Mouse (Mus musculus): Measurements from ENCODE around the gene Nol3. TPM values are rescaled to one million over a fixed set of nuclear protein-coding genes. Genes with fewer than 3 reads are reported as not detected.

The Nol3 gene
- polyA plus RNA-seq, 1 experiment from 2014 or later: 0.62 TPM

DNA sequence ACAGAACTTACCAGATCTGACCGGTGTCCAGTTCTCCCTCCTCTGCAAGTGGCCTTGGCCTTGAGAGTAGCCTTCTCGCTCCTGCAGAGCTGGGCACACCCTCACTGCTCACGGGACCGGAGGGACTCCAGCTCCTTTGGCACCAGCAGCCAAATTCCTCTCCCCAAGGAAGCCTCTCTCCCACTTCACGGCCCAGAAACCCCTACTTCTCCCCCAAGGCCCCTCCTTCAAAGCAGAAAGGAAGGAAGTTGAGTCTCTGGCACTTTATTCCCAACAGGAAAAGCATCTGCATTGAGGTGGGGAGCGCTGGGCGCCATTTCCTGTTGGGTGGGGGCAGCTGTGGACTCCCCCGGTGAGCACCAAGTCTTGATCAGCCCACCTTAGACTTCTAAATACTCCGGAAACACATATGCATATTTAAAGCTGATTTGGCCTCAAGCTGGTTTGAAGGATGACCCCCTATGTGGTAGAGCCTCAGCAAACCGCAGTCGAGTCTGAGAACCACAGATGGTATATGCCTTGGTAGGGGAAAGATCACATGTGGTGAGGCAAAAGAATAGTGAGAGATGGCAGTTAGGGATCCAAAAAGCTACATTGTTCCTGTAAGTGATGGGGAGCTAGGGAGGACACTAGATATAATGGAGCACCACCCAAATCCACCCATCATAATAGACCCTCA lies 20.1 kb downstream of the Nol3 start, which contains the start of gene Exoc3l:
TSS of gene Exoc3l (minus strand) at position 207 of the 679 bp plus-strand sequence.
- Histone ChIP-seq H3K36me3 (replicated peaks) (peaks cover 25% of the 10 kb centered on the region), H3K27me3 (replicated peaks; ENCODE audit: low read depth, poor library complexity, severe bottlenecking) (peaks cover 27% of the 10 kb centered on the region), H3K27ac (replicated peaks) (peak within 1 kb of the TSS; percentile 90), H3K9me3 (no peaks in the 10 kb centered on the region), H3K4me1 (peaks cover 21% of the 10 kb centered on the region), H3K4me3 (peak within 1 kb of the TSS; percentile 97)
- 70% methylated on average over 11 of the region's 11 CpGs for WGBS
- DNase-seq (ENCODE audit: low spot score): no peak

DNA sequence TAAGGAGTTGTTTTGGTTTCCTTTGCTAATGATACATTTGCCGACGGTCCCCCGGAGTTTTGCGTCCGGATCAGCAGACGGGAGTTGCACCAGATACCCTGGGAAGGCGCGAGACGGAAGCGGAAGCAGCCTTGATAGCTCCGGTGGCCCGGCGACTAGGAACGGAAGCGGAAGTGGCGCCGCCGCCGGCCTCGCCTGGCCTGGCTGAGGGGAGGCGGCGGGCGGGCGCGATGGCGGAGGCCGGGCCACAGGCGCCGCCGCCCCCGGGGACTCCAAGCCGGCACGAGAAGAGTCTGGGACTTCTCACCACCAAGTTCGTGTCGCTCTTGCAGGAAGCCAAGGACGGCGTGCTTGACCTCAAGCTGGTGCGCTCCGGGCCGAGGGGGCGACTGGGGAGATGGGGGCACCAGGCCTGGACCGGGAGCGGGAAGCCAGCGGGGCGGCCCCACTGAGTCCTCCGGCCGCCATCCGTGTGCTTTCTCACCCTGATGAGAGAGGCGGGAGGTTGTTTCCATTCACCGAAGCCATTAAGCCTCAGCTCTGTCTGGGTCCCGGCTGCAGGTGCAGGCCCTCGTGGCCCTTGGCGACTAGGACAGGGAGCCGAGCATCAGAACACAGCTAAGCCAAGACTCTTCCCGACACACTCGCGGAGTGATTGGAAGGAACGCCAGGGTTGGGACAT lies 21.7 kb downstream of the Nol3 start, which contains the start of gene E2f4:
TSS of gene E2f4 (plus strand) at position 153 of the 682 bp plus-strand sequence.
- DNase-seq (ENCODE audit: low spot score): peak; percentile 96
- peak within 1 kb of the TSS; percentile 97 for H3K4me3 ChIP-seq

DNA sequence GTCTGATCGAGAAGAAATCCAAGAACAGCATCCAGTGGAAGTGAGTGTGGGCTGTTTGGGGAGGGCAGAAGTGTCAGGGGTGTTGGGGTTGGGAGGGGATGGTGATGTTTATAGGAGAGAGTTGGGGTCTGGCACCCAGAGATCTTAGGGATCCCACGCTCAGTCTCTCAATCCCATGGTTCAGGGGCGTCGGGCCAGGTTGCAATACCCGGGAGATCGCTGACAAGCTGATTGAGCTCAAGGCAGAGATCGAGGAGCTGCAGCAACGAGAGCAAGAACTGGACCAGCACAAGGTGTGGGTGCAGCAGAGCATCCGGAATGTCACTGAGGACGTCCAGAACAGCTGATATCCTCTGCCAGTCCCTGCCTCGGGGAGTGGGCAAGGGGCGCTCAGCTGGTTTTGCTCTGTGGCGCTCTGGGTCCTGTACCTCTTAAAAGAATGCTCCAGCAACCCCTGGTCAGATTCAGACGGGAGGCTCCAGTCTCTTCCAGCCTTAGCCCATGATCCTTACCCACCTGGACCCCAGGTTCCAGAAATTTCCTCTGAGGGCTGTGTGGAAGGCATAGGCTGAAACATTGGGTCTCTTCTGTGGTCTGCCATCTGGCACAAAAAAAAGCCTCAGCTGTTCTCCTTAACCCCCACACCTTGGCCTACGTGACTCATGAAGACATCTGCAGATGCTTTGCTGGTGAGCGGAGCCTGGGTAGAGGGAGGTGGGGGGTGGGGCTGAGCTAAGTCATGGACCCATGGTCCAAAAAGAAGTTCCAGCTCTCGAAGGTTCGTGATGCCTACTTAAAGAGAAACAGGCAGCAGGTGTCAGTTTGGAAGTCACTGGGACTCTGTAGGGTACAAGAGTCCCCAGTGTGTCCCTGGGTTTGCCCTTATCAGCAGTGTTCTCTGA lies 22.7 kb downstream of the Nol3 start:
- no peaks in the 10 kb centered on the region for H3K9me3 ChIP-seq
- H3K27ac ChIP-seq (replicated peaks): peak overlapping the region; percentile 90
- 65% methylated on average over 18 of the region's 18 CpGs for WGBS
- peaks cover 8% of the 10 kb centered on the region; the same call in 1 of the 2 replicates for H3K27me3 ChIP-seq (replicated peaks; ENCODE audit: low read depth, poor library complexity, severe bottlenecking)
- no peak for DNase-seq (ENCODE audit: low spot score)
- peak overlapping the region; percentile 97 for H3K4me3 ChIP-seq
- H3K36me3 ChIP-seq (replicated peaks): peaks cover 51% of the 10 kb centered on the region
- peaks cover 21% of the 10 kb centered on the region for H3K4me1 ChIP-seq

More for the DNA sequence above, 21.7 kb downstream of the Nol3 start, which contains the start of gene E2f4:
- peaks cover 18% of the 10 kb centered on the region for H3K27me3 ChIP-seq (replicated peaks; ENCODE audit: low read depth, poor library complexity, severe bottlenecking)
- H3K9me3 ChIP-seq: no peaks in the 10 kb centered on the region
- peak within 1 kb of the TSS; percentile 90 for H3K27ac ChIP-seq (replicated peaks)
- peaks cover 21% of the 10 kb centered on the region for H3K4me1 ChIP-seq
- WGBS: under 1% methylated on average over 58 of the region's 58 CpGs
- H3K36me3 ChIP-seq (replicated peaks): peaks cover 41% of the 10 kb centered on the region

DNA sequence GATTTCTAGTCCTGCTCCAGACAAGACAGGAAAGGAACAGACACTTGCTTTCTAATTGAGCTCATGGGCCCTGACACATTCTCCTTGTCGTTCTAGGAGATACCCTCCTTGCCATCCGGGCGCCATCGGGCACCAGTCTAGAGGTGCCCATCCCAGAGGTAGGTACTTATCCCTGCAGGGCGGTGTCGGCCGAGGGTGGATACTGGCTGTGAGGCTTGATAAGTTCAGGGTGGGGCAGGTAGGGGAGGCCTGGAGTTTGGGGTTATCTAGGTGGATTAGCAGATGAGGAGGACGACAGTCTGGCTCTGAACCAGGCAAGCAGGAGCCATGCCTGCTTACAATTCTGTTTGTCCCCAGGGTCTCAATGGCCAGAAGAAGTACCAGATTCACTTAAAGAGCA lies 24.0 kb downstream of the Nol3 start:
- Histone ChIP-seq H3K9me3 (no peaks in the 10 kb centered on the region), H3K27ac (replicated peaks) (no peak overlapping the region), H3K4me3 (no peak overlapping the region), H3K27me3 (replicated peaks; ENCODE audit: low read depth, poor library complexity, severe bottlenecking) (peaks cover 4% of the 10 kb centered on the region; the same call in 1 of the 2 replicates), H3K36me3 (replicated peaks) (peaks cover 64% of the 10 kb centered on the region), H3K4me1 (peaks cover 29% of the 10 kb centered on the region)
- WGBS: 92% methylated on average over 8 of the region's 8 CpGs
- no peak for DNase-seq (ENCODE audit: low spot score)

DNA sequence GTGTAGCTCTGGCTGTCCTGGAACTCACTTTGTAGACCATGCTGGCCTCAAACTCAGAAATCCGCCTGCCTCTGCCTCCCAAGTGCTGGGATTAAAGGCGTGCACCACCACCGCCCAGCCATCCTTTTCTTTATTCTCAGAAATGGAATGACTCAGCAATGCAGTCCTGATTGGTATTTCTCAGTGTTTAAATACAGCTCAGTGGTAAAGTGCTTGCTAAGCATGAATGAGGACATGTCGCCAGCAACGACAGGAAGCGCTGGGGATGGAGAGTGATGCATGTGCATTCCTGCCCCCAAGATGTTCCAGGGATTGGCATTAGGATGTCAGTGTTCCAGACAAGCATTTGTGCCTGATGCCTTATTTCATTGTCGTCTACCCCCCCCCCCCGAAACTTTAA lies 27.5 kb downstream of the Nol3 start:
- peaks cover 86% of the 10 kb centered on the region for H3K36me3 ChIP-seq (replicated peaks)
- H3K9me3 ChIP-seq: no peaks in the 10 kb centered on the region
- H3K27ac ChIP-seq (replicated peaks): no peak overlapping the region
- H3K27me3 ChIP-seq (replicated peaks; ENCODE audit: low read depth, poor library complexity, severe bottlenecking): no peaks in the 10 kb centered on the region
- 87% methylated on average over 8 of the region's 8 CpGs for WGBS
- H3K4me1 ChIP-seq: peaks cover 35% of the 10 kb centered on the region
- DNase-seq (ENCODE audit: low spot score): no peak
- no peak overlapping the region for H3K4me3 ChIP-seq

DNA sequence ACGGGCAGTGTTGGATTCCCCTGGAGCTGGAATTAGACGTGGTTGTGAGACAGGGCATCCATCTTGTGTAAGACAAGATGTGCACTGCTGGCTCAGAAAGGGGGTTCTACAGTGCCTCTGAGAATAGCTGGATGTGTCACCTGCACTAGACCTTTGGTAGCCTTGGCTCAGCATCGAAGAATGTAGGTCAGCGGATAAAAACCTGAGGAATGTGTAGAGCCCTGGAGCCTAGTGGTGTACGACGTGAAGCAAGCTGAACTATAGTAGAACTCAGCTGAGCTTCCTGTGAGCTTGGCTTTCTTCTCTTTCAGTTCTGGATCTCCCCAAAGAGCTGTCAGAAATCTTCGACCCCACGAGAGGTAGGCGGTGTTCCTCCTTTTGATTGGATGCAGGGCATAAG lies 27.9 kb downstream of the Nol3 start:
- Histone ChIP-seq H3K27me3 (replicated peaks; ENCODE audit: low read depth, poor library complexity, severe bottlenecking) (no peaks in the 10 kb centered on the region), H3K9me3 (no peaks in the 10 kb centered on the region), H3K4me1 (peaks cover 31% of the 10 kb centered on the region), H3K27ac (replicated peaks) (no peak overlapping the region), H3K4me3 (no peak overlapping the region), H3K36me3 (replicated peaks) (peaks cover 86% of the 10 kb centered on the region)
- no peak for DNase-seq (ENCODE audit: low spot score)
- 86% methylated on average over 9 of the region's 9 CpGs for WGBS

DNA sequence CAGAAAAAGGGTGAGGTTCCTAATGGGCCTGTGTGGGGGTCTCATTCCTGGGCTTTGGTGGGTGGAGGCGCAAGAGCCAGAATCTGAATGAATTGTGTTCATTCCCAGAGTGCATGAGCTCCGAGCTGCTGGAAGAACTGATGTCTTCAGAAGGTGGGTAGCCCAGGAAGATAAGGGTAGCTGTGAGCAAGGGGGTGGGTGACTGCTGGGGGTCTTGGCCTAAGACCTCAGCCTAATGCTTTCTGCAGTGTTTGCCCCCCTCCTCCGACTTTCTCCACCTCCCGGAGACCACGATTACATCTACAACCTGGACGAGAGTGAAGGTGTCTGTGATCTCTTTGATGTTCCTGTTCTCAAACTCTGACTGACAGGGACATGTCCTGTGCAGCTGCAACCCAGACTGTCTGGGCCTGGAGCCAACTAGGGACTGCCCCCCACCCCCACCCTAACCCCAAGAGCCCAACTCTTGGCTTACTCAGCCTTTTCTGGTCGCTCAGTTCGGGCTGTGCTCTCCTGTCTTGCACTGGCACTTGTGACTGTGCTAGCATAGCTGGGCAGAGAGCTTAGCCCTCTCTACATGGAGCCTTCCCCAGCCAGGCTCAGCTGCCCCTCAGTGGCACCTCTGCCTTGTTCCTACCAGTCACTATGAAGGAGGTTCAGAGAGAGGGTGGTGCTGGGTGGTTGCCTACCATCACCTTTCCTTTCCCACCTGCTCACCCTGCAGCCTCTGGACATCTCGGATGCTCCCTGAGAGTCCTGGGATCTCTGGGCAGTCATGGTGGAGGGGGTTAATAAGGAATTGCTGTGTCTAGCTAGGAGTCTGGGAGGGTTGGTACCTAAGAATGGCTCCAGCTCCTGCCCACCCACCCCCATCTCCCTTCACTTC lies 28.6 kb downstream of the Nol3 start:
- DNase-seq (ENCODE audit: low spot score): no peak
- H3K9me3 ChIP-seq: no peaks in the 10 kb centered on the region
- no peaks in the 10 kb centered on the region for H3K27me3 ChIP-seq (replicated peaks; ENCODE audit: low read depth, poor library complexity, severe bottlenecking)
- peaks cover 27% of the 10 kb centered on the region for H3K4me1 ChIP-seq
- 83% methylated on average over 9 of the region's 9 CpGs for WGBS
- H3K27ac ChIP-seq (replicated peaks): no peak overlapping the region
- no peak overlapping the region for H3K4me3 ChIP-seq
- H3K36me3 ChIP-seq (replicated peaks): peaks cover 87% of the 10 kb centered on the region

DNA sequence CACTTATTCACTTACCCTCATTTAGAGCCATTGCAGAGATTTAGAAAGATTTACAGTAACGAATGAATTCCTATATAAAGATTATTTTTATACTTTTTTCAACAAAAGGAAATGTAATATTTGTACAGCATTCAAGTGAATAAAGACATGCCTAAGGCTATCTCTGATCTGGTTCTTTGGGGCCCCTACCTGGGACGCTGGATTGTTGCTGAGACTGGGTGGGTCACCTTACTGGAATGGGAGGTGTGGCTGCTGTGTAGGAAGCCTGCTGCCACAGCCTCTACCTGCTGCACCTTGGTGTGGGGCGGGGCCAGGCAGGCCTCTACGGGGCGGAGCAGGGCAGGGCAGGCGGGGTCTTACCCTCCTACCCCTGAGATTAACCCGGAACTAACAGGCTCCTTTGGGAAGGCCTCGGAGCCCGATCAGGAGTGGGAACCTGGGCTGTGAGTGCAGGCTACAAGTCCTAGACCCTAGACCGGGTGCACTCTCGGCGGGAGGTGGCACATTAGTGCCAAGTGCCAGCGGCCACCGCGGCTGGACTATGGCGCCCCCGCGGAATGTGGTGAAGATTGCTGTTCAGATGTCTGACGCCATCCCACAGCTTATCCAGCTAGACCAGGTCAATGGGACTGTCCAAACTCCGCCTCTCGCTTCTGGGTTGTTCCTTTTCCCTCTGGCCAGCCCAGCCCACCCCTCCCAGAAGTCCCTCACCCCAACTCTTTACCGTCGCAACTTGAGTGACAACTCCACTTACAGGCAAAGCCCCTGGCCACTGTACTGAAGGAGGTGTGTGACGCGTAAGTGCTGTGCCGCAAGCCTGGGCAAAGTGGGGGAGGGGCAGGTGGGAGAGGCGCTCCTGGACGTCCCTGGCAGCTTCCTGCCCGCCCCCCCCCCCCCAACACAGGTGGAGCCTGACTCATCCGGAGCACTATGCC lies 29.5 kb downstream of the Nol3 start, which contains the start of gene Elmo3:
TSS of gene Elmo3 (plus strand) at position 391 of the 935 bp plus-strand sequence.
- Histone ChIP-seq H3K9me3 (no peaks in the 10 kb centered on the region), H3K36me3 (replicated peaks) (peaks cover 87% of the 10 kb centered on the region), H3K27ac (replicated peaks) (peak within 1 kb of the TSS; percentile 80), H3K4me3 (peak within 1 kb of the TSS; percentile 53), H3K4me1 (peaks cover 27% of the 10 kb centered on the region), H3K27me3 (replicated peaks; ENCODE audit: low read depth, poor library complexity, severe bottlenecking) (no peaks in the 10 kb centered on the region)
- peak; percentile 74 for DNase-seq (ENCODE audit: low spot score)
- WGBS: 7% methylated on average over 29 of the region's 30 CpGs

DNA sequence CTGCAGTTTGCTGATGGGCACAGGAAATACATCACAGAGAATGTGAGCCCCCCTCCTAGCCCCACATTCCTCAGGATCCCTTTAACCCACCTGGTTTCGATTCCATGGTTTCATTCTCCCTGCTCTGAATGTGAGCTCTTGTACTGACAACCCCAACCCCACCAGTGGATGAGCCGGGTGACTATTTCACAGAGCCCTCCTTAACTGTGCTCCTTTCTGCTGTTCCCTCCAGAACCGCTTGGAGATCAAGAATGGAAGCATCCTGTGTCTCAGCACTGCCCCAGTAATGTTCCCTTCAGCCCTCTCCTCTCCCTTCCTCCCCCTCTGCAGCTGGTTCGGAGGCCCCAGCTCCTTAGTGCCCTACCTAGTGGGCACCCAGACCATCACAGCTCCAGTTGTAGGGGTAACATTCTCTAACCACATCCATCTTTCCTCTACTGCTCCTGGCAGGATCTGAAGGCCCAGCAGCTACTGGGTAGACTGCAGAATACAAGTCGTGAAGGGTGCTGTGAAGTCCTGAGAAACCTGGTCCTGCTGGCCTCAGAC lies 30.3 kb downstream of the Nol3 start:
- H3K27ac ChIP-seq (replicated peaks): peak overlapping the region; percentile 80
- peaks cover 27% of the 10 kb centered on the region for H3K4me1 ChIP-seq
- no peaks in the 10 kb centered on the region for H3K27me3 ChIP-seq (replicated peaks; ENCODE audit: low read depth, poor library complexity, severe bottlenecking)
- no peak for DNase-seq (ENCODE audit: low spot score)
- 55% methylated on average over 5 of the region's 5 CpGs for WGBS
- H3K36me3 ChIP-seq (replicated peaks): peaks cover 87% of the 10 kb centered on the region
- H3K9me3 ChIP-seq: no peaks in the 10 kb centered on the region
- H3K4me3 ChIP-seq: peak overlapping the region; percentile 53

DNA sequence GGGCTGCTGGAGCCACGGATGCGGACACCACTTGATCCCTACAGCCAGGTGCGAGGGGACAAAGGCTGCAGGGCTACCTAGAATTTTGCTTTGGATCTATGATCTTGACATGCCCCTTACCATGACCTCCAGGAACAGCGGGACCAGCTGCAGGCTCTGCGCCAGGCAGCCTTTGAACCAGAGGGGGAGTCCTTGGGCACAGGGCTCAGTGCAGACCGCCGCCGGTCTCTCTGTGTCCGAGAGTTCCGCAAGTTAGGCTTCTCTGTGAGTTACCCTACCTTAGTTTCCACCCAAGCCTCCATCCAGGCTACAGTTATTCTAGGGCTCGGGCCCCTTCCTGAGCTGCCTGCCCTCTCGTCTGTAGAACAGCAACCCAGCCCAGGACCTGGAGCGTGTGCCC lies 31.7 kb downstream of the Nol3 start:
- no peak overlapping the region for H3K4me3 ChIP-seq
- peaks cover 27% of the 10 kb centered on the region for H3K4me1 ChIP-seq
- no peak for DNase-seq (ENCODE audit: low spot score)
- H3K27ac ChIP-seq (replicated peaks): no peak overlapping the region
- H3K36me3 ChIP-seq (replicated peaks): peaks cover 87% of the 10 kb centered on the region
- H3K9me3 ChIP-seq: no peaks in the 10 kb centered on the region
- H3K27me3 ChIP-seq (replicated peaks; ENCODE audit: low read depth, poor library complexity, severe bottlenecking): no peaks in the 10 kb centered on the region
- 93% methylated on average over 13 of the region's 13 CpGs for WGBS
